Mouse (Mus musculus): ENCODE data around the gene Gm42878.

Gm42878 gene

GRCm38 (mm10) chr5:121477680-121478079 lies 67.6 kb downstream of the Gm42878 start:
- DNase-seq = peak; percentile 78

DNA sequence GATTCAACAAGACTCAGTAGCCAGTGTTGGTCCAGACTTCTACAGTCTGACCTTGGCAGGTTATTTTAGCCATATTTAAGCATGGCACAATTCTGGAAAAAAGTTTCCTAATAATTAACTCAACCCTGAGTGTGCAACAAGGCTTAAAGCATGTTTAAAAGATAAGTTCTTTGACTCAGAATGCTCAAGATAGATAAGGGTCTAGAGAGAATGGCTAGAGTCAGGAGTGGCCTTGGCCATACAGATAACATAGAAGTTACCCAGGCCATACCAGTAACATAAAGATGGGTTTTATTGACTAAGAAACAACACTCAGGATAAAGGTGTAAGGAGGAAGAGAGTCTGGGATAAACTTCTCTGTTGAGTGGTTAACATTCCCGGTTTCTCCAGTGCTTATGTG lies 69.2 kb downstream of the Gm42878 start:
- no peak for DNase-seq

GRCm38 (mm10) chr5:121474610-121475009 lies 70.7 kb downstream of the Gm42878 start:
- no peak for DNase-seq

GRCm38 (mm10) chr5:121472411-121472810 lies 72.9 kb downstream of the Gm42878 start:
- DNase-seq = no peak

- DNase-seq = no peak
Measured at GRCm38 (mm10) chr5:121469566-121469965, 75.7 kb downstream of the Gm42878 start.

Measured in embryo, embryonic 11 days (tissue).